Mouse (Mus musculus) layer of hippocampus, postnatal 10 days (tissue): ENCODE measurements around the gene Homer2. TPM values are rescaled to one million over a fixed set of nuclear protein-coding genes. Genes with fewer than 3 reads are reported as not detected.

Experiments used
- DNase-seq, 2 experiments: peaks; one replicate each; pipeline ENCODE4 v3.0.0; 2021; ENCODE audit warnings: low spot score in 2 of 2
- long read RNA-seq: library from polyadenylated mRNA; stranded (forward); transcript quantifications from one replicate; pipeline ENCODE4 v2.0.0, GENCODE M21; 2023
- total RNA-seq, 2 experiments: library from RNA; stranded (reverse); gene quantifications; 2 replicates each; pipeline ENCODE4 v1.2.3; 2021

The Homer2 gene
- total RNA-seq = 100 to 1,000 TPM in 1 of 2 experiments, 10 to 100 TPM in 1; 96.8 to 103 TPM
- long read RNA-seq, transcript Homer2-206 (9 exons, 1,634 nt) = minor isoform, 21 of 65 reads
- long read RNA-seq, transcript Homer2-201 (9 exons, 1,736 nt) = major isoform, 25 of 65 reads
- long read RNA-seq, partial matches to known transcripts = 1 of 65 reads
- long read RNA-seq, other reads (novel, unspliced or antisense) = 18 of 65 reads

DNA sequence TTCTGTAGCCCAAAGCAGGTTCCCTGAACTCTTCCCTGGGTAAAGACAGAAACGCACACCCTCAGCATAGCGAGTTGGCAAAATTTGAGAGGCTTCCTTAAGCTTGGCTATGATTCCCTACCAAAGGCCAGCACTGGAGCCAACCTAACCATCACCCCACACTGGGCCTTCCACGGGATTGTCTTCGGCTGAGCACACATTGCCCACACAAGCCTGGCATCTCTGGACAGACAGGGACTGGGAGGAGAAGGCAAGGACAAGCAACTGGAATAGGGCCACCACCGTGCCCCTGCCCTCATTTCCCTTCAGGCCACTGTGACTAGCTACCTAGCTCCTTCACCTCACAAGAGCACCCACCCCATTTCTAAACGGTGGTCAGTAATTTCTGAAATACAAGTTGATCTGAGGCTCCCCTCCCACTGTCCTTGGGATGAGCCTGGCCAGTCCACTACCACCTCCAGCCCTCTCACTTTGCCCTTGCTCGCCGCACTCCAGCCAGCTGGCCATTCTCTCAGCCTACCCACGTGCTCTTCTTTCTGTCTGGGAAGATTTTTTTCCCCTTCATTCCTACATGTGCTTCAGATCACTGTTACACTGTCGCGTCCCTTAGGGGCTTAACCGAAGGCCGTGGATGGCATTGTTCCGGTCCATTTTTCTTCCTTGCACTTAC is at the start of gene Homer2:
Gene Homer2, minus strand, starts transcription at position 57 of the 670 bp plus-strand sequence.
- DNase-seq = no peak

GRCm38 (mm10) chr7:81747956-81748355 is 40.6 kb upstream of the Homer2 start:
- DNase-seq = no peak

- DNase-seq = peak; percentile 14 to 23
Measured at GRCm38 (mm10) chr7:81744145-81744544, 36.8 kb upstream of the Homer2 start.

GRCm38 (mm10) chr7:81740010-81740409 is 32.7 kb upstream of the Homer2 start:
- DNase-seq = no peak

GRCm38 (mm10) chr7:81738720-81739385 is 31.5 kb upstream of the Homer2 start:
- DNase-seq = no peak

GRCm38 (mm10) chr7:81735300-81736048 is 28.1 kb upstream of the Homer2 start:
- no peak for DNase-seq

- DNase-seq = no peak
Measured at GRCm38 (mm10) chr7:81732183-81733089, 25.1 kb upstream of the Homer2 start.

DNA sequence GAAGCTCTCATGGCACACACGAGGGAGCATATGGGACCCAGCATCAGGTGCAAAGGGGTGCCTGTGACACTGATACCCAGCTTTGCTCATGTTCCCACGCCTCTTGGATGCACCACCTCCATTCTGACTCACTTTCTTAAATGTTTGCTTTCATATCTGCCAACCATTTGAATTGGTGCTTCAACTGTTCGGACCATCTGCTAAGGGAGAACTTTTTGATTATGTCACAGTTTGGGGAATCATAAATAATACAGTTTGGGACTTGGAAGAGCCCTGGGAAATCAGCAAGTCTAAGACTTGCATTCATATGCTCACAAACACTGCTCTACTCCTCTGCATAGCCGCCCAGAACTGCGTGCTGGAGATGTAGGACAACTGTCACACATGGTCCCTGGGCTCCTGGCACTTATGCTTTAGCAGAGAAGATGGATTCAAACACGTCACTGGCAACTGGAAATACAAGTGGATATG is 23.9 kb upstream of the Homer2 start:
- DNase-seq = peak in 1 of 2 experiments; percentile 19

DNA sequence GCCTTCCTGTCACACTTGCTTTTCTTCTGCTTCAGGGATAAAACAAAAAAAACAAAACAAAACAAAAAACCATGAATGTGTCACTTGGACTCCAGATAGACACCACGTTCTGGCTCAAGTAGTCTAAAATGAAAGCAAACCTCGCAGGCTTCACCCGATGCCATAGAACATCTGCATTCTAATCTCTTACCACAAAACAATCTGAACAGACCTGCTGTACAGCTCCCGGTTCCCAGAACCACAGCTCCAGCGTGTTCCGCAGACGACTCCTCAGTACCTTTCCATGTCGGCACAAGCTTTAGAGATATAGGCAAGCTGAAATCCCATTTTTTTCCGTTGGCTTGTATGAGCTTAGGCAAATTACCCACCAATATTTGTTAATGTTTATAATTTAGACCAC is 22.5 kb upstream of the Homer2 start:
- DNase-seq = no peak

DNA sequence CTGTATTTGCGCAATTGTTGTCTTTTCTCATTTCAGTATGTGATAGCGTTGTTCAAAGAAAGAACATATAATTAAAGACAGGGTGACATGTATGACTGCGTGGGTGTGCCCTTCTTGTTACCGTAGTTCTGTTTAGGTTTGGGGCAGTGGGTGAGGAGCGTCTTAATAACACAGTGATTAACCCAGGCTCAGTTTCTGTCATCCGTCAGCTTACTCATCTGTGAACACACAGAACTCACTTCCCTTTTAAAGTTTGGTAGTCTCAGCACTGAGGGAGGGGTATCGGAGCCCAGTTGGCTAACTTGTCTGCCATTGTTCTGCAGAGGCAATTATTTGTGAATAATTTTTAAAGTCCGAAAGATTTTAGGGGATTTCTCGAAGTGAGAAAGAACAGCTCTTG is 20.4 kb upstream of the Homer2 start:
- DNase-seq = no peak

GRCm38 (mm10) chr7:81726728-81727005 is 19.3 kb upstream of the Homer2 start:
- no peak for DNase-seq

DNA sequence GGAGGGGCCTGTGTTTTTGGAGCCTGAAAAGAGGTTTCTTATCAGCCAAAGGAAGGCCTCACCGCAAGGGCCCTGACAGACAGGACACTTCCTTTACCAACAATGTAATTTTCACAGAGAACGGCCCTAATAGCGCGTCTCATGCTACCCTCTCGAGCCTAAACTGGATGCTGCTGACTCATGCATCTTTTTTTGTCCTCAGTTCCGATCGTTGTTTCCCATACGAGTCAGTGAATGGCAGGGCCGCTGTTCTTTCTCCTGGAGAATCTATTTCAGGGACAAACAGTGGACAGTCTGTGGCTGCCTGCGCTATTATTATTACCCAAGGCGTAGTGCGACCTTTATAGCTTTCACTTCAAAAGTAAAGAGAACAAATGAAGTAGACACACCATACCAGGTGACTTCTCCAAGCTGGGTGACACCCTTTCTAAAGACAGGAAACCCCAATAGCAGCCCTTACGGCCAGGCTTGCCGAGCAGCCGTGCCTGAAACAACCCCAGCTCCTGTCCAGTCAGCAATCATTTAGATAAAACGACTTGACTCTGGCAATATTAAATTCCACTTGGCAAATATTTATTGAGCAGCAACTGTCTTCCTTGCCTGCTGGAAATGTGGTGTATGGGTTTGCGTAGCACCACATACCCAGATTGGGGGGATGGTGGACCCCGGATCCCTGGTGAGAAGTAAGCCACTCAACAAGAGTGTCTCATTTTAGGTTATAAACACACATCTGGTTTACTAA is 18.8 kb upstream of the Homer2 start:
- no peak for DNase-seq

DNA sequence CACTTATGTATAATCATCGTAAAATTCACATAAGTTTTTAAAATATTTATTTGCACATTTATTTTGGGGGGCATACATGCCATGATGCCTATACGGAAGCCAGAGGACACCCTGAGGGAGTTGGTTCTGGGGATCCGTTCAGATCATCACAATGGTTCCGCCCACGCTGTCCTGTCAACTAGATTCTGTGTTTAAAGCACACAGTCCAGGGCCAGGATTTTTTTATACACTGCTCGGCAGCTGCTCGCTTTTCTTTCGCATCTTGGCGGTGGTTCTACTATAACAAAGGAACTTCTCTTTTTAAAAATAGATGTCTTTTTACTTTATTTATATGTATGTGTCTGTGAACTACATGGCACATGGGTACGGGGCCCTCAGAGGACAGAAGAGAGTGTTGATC is 16.5 kb upstream of the Homer2 start:
- DNase-seq = no peak

GRCm38 (mm10) chr7:81721271-81721670 is 13.9 kb upstream of the Homer2 start:
- DNase-seq = no peak

DNA sequence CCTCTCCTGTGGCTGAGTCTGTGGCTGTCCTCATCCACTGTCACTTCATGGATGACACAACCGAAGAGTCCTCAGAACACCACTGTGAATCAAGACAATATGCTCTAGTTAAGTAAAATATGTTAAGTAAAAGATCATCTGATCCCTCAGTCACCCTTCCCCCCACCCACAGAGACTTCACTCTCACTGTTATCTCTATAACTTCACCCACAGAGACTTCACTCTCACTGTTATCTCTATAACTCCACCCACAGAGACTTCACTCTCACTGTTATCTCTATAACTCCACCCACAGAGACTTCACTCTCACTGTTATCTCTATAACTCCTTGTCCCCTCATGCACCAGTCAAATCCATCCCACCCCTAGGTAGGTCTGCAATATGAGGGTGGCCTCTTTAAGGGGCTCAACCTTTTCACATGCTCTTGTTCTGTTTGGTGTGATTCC is 11.9 kb upstream of the Homer2 start:
- DNase-seq = no peak

DNA sequence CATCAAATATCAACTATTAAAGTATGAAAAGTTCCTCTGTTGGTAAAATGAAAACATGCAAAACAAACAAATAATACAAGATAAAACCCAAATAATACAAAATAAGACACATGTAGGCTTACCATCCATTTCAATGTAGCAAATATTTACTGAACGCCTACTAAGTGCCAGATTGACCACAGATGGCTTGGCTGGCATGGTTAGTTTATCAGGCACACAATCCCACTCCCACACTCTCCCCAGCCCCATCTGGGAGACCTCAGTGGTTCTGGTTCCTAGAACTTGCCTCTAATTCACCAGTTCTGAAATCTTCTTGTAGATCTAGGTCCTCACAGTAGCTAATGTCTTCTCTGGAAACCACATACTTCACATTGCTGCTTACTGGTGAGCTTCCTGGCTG is 11.3 kb upstream of the Homer2 start:
- DNase-seq = no peak

DNA sequence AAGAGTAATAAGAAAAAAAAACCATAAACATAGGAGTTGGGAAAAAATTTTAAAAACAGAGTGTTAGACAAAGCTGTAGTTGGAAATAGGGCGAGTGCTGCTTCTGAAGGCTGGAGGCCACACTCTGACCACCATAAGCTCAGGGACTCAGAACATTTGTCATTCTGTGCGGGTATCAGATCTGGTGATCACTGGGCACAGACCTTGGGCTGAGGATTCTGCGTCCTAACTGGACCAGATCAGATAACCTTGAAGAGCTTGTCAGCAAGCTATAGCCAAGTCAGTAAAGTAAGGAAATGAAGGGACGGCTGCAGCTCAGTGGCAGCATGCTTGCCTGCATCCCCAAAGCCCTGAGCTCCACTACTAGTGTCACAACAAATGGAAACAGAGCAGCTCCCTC is 2.8 kb upstream of the Homer2 start:
- DNase-seq = no peak

GRCm38 (mm10) chr7:81708165-81708564 is 838 bp upstream of the Homer2 start:
- DNase-seq = no peak

- peak; percentile 41 to 59 for DNase-seq
Measured at GRCm38 (mm10) chr7:81706416-81707391, 623 bp downstream of the Homer2 start.
